Mouse (Mus musculus): ENCODE measurements around the gene Nemp1. TPM values are rescaled to one million over a fixed set of nuclear protein-coding genes. Genes with fewer than 3 reads are reported as not detected.

Nemp1 gene
- polyA plus RNA-seq, 1 experiment from 2014 or later = 12.6 TPM

DNA sequence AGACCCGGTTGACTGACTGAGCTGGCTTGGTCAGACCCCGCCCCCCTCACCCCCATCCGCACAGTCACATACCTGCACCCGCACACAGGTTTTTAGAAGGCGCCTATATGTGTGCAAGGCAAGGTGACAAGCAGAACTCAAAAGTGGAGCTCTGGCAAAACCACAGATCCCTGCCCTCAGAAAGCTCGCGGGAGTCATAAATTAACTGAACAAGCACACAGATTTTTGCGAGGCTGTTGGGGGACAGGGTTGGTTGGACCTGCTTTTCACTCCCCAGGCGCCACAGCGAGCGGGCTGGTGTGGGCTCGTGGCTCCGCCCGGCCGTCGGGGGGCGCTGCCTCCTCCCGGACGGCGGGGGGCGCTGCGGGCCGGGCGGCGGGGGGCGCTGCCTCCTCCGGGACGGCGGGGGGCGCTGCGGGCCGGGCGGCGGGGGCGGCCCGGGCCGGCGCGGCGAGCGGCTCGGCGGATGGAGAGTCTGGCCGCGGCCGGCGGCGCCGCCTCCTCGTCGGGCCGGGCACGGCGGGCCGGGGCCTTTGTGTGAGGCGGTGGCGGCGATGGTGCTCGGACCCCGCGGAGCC is 72.5 kb downstream of the Nemp1 start, which contains the start of gene Zbtb39:
TSS of gene Zbtb39 (plus strand) at position 456 of the 578 bp plus-strand sequence.
- peak; percentile 89 for ATAC-seq (ENCODE audit: low read depth)
- Histone ChIP-seq H3K4me2 (ENCODE audit: low read depth, low read length) (peak within 1 kb of the TSS; percentile 61), H3K9ac (ENCODE audit: low read length) (peak within 1 kb of the TSS; percentile 95), H3K36me3 (ENCODE audit: control insufficient read depth, insufficient read depth, low read length) (peaks cover 26% of the 10 kb centered on the region), H3K9me3 (ENCODE audit: control insufficient read depth, low read length) (no peaks in the 10 kb centered on the region), H3K4me3 (ENCODE audit: low read length) (peak within 1 kb of the TSS; percentile 85), H3K27ac (ENCODE audit: low read length) (peak within 1 kb of the TSS; percentile 76), H3K4me1 (replicated peaks; ENCODE audit: control insufficient read depth, insufficient read depth, low read length) (peaks cover 10% of the 10 kb centered on the region), H3K27me3 (ENCODE audit: control insufficient read depth, insufficient read depth, low read depth, low read length) (no peaks in the 10 kb centered on the region)
- under 1% methylated on average over 28 of the region's 61 CpGs for WGBS

DNA sequence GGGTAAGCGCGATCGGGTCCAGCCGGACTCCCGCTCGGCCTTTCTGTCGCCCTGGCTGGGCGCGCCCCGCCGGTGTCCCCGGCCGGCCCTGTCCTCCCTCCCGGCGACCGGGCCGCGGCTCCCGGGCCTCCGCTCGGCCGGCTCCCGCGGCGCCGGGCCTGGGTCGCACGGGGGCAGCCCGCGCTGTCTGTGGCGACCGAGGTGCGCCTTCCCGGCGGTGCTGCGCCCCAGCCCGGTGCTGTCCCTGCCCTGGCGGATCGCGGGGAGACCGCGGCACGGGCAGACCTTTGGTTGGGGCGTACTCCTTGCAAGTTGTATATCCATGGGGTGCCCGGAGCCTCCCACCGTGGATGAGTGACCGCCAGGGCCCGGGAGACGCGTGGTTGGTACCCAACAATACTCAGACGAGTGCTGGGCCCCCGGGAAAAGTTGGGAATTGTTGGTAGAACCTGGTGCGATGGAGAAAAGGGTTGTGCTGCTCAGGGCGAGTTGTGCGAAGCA is 73.0 kb downstream of the Nemp1 start:
- H3K27ac ChIP-seq (ENCODE audit: low read length) = peak overlapping the region; percentile 76
- peak overlapping the region; percentile 61 for H3K4me2 ChIP-seq (ENCODE audit: low read depth, low read length)
- H3K9ac ChIP-seq (ENCODE audit: low read length) = peak overlapping the region; percentile 95
- under 1% methylated on average over 50 of the region's 55 CpGs for WGBS
- ATAC-seq (ENCODE audit: low read depth) = no peak; the same call in 1 of the 2 replicates
- peaks cover 26% of the 10 kb centered on the region for H3K36me3 ChIP-seq (ENCODE audit: control insufficient read depth, insufficient read depth, low read length)
- H3K4me3 ChIP-seq (ENCODE audit: low read length) = peak overlapping the region; percentile 85
- peaks cover 10% of the 10 kb centered on the region for H3K4me1 ChIP-seq (replicated peaks; ENCODE audit: control insufficient read depth, insufficient read depth, low read length)
- H3K27me3 ChIP-seq (ENCODE audit: control insufficient read depth, insufficient read depth, low read depth, low read length) = no peaks in the 10 kb centered on the region
- no peaks in the 10 kb centered on the region for H3K9me3 ChIP-seq (ENCODE audit: control insufficient read depth, low read length)

DNA sequence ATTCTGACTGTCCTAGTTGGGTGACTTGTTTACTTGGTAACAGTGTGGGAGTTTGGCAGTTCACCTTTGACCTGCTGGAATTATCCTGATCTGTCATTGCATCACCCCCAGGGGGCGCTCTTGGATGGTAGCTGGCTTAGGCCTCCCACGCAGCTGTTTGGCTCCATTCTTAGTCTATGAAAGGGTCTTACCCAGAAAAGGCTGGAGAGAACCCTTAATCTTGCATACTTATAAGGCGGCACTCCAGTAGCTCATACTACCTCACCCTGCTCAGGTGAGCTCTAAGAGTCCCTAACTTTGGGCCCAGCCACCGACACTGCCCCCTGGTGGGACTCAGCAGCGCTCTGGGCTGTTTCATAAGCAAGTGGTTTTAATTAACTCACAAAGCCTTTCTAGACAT is 78.0 kb downstream of the Nemp1 start:
- Histone ChIP-seq H3K36me3 (ENCODE audit: control insufficient read depth, insufficient read depth, low read length) (peaks cover 50% of the 10 kb centered on the region), H3K27me3 (ENCODE audit: control insufficient read depth, insufficient read depth, low read depth, low read length) (no peaks in the 10 kb centered on the region), H3K9me3 (ENCODE audit: control insufficient read depth, low read length) (no peaks in the 10 kb centered on the region), H3K27ac (ENCODE audit: low read length) (no peak overlapping the region), H3K9ac (ENCODE audit: low read length) (no peak overlapping the region), H3K4me3 (ENCODE audit: low read length) (no peak overlapping the region), H3K4me2 (ENCODE audit: low read depth, low read length) (no peak overlapping the region), H3K4me1 (replicated peaks; ENCODE audit: control insufficient read depth, insufficient read depth, low read length) (peaks cover 6% of the 10 kb centered on the region; the same call in 1 of the 2 replicates)
- ATAC-seq (ENCODE audit: low read depth) = no peak
- WGBS = 65% methylated on average over 5 of the region's 5 CpGs

- Histone ChIP-seq H3K4me2 (ENCODE audit: low read depth, low read length) (no peak overlapping the region), H3K9ac (ENCODE audit: low read length) (no peak overlapping the region), H3K4me3 (ENCODE audit: low read length) (no peak overlapping the region), H3K9me3 (ENCODE audit: control insufficient read depth, low read length) (no peaks in the 10 kb centered on the region), H3K36me3 (ENCODE audit: control insufficient read depth, insufficient read depth, low read length) (peaks cover 50% of the 10 kb centered on the region), H3K4me1 (replicated peaks; ENCODE audit: control insufficient read depth, insufficient read depth, low read length) (no peaks in the 10 kb centered on the region), H3K27me3 (ENCODE audit: control insufficient read depth, insufficient read depth, low read depth, low read length) (no peaks in the 10 kb centered on the region), H3K27ac (ENCODE audit: low read length) (no peak overlapping the region)
- WGBS = 50% methylated on average over 5 of the region's 5 CpGs
- no peak for ATAC-seq (ENCODE audit: low read depth)
These were observed 79.2 kb downstream of the Nemp1 start for GRCm38 (mm10) chr10:127745886-127746285.

DNA sequence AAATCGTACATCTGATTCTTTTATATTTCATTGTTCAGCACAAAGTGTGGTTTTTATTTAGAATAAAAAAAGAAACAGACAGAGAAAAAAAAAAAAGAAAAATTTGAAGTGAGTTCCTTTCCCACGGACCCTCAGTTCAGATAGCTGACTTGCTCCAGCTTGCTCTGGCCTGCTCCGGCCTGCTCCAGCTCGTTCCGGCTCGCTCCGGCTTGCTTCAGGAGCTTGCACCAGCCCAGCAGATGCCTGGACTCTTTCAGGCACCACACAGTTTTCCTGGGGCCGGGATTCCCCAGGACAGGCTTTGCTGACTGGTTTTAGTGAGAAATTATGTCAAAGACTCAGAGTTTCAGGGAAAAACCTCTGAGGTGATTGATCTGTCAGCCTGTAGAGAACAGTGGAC is 80.6 kb downstream of the Nemp1 start:
- Histone ChIP-seq H3K27ac (ENCODE audit: low read length) (no peak overlapping the region), H3K36me3 (ENCODE audit: control insufficient read depth, insufficient read depth, low read length) (peaks cover 42% of the 10 kb centered on the region), H3K4me1 (replicated peaks; ENCODE audit: control insufficient read depth, insufficient read depth, low read length) (no peaks in the 10 kb centered on the region), H3K4me3 (ENCODE audit: low read length) (no peak overlapping the region), H3K9me3 (ENCODE audit: control insufficient read depth, low read length) (no peaks in the 10 kb centered on the region), H3K9ac (ENCODE audit: low read length) (no peak overlapping the region), H3K27me3 (ENCODE audit: control insufficient read depth, insufficient read depth, low read depth, low read length) (no peaks in the 10 kb centered on the region), H3K4me2 (ENCODE audit: low read depth, low read length) (no peak overlapping the region)
- ATAC-seq (ENCODE audit: low read depth) = no peak
- WGBS = 81% methylated on average over 8 of the region's 8 CpGs

- peak overlapping the region; percentile 39 for H3K4me3 ChIP-seq (ENCODE audit: low read length)
- peak; percentile 77 for ATAC-seq (ENCODE audit: low read depth)
- peak overlapping the region; percentile 42 for H3K27ac ChIP-seq (ENCODE audit: low read length)
- H3K4me1 ChIP-seq (replicated peaks; ENCODE audit: control insufficient read depth, insufficient read depth, low read length) = no peaks in the 10 kb centered on the region
- no peaks in the 10 kb centered on the region for H3K27me3 ChIP-seq (ENCODE audit: control insufficient read depth, insufficient read depth, low read depth, low read length)
- no peak overlapping the region for H3K9ac ChIP-seq (ENCODE audit: low read length)
- WGBS = 13% methylated on average over 8 of the region's 8 CpGs
- H3K36me3 ChIP-seq (ENCODE audit: control insufficient read depth, insufficient read depth, low read length) = peaks cover 24% of the 10 kb centered on the region
- H3K9me3 ChIP-seq (ENCODE audit: control insufficient read depth, low read length) = no peaks in the 10 kb centered on the region
- H3K4me2 ChIP-seq (ENCODE audit: low read depth, low read length) = peak overlapping the region; percentile 24
These were observed 82.3 kb downstream of the Nemp1 start for GRCm38 (mm10) chr10:127748847-127749612.

GRCm38 (mm10) chr10:127750136-127750777 is 83.6 kb downstream of the Nemp1 start:
- peak overlapping the region; percentile 49 for H3K9ac ChIP-seq (ENCODE audit: low read length)

More at GRCm38 (mm10) chr10:127750136-127750777, 83.6 kb downstream of the Nemp1 start:
- Histone ChIP-seq H3K27ac (ENCODE audit: low read length) (no peak overlapping the region; the same call in 1 of the 2 replicates), H3K36me3 (ENCODE audit: control insufficient read depth, insufficient read depth, low read length) (peaks cover 21% of the 10 kb centered on the region), H3K27me3 (ENCODE audit: control insufficient read depth, insufficient read depth, low read depth, low read length) (no peaks in the 10 kb centered on the region), H3K4me1 (replicated peaks; ENCODE audit: control insufficient read depth, insufficient read depth, low read length) (no peaks in the 10 kb centered on the region), H3K4me2 (ENCODE audit: low read depth, low read length) (peak overlapping the region; percentile 24), H3K9me3 (ENCODE audit: control insufficient read depth, low read length) (no peaks in the 10 kb centered on the region), H3K4me3 (ENCODE audit: low read length) (peak overlapping the region; percentile 39)
- ATAC-seq (ENCODE audit: low read depth) = no peak
- WGBS = 44% methylated on average over 24 of the region's 24 CpGs
